Mouse (Mus musculus) embryonic fibroblast, embryonic 13.5 days (primary cell): ENCODE measurements around the gene Fnbp1l.

Experiments used
- CTCF ChIP-seq: IDR thresholded peaks from 2 replicates; pipeline ENCODE4 v1.5.1; 2011; ENCODE audit warnings: mild to moderate bottlenecking, control low read depth, low read length, moderate library complexity, borderline replicate concordance; ENCODE audit not compliant: insufficient read depth
- POLR2A ChIP-seq: IDR thresholded peaks from 2 replicates; pipeline ENCODE4 v1.6.1; 2011; ENCODE audit warnings: low read depth, mild to moderate bottlenecking, control low read depth, low read length, moderate library complexity

GRCm38 (mm10) chr3:122635246-122635645 is 15.7 kb upstream of the Fnbp1l start:
- TF ChIP-seq CTCF (no peak), POLR2A (no peak)
